ENCODE assay signal across 10 mouse cellular contexts in genomic region chr6:135340355-135341075, GRCm38 (mm10). TPM values are rescaled to one million over a fixed set of nuclear protein-coding genes. Genes with fewer than 3 reads are reported as not detected.
A peak's percentile ranks its signal among the peaks of the same experiment; 100 is the strongest.
DNase-seq lines count a peak whose midpoint lies in the region; ATAC-seq lines count a peak whose summit lies in the region.
"Had no signal": no experiment of that assay in that cellular context is flagged by ENCODE, and none has a peak within 500 bp of the region (broad histone marks: within the 10 kb centered on the region; RNA-seq: fewer than 3 reads in every experiment).

No protein-coding gene starts in this region.

- H3K27ac ChIP-seq in heart, embryonic 15.5 days, result peak overlapping the region; percentile 24
- H3K27ac ChIP-seq in limb, embryonic 13.5 days, result peak overlapping the region; percentile 48; the same call in 1 of the 2 replicates

- peaks cover 9% of the 10 kb centered on the region for H3K4me1 ChIP-seq in heart, embryonic 15.5 days (replicated peaks)
- H3K4me1 ChIP-seq in limb, embryonic 13.5 days, result peaks cover 17% of the 10 kb centered on the region

- no peaks in the 10 kb centered on the region for H3K27me3 ChIP-seq in heart, embryonic 15.5 days
- H3K27me3 ChIP-seq in limb, embryonic 13.5 days, result no peaks in the 10 kb centered on the region

- no peak overlapping the region for H3K9ac ChIP-seq in heart, embryonic 15.5 days
- H3K9ac ChIP-seq in limb, embryonic 13.5 days, result no peak overlapping the region

- no peak for ATAC-seq in heart, embryonic 15.5 days (replicated peaks; ENCODE audit: insufficient number of reproducible peaks, insufficient read depth, low FRiP score, low read depth)
- ATAC-seq in limb, embryonic 13.5 days (ENCODE audit: low FRiP score, low read depth), result no peak
- no peak for ATAC-seq in monocyte, adult 5-6 weeks (replicated peaks; ENCODE audit: insufficient number of reproducible peaks, low FRiP score, low TSS enrichment, poor library complexity, severe bottlenecking)

- peak; percentile 29 for DNase-seq in adrenal gland, adult 2 months
- no peak for DNase-seq in adrenal gland, adult 8-10 months
- DNase-seq in brain, adult 2 months (ENCODE audit: low read depth, low spot score), result peak; percentile 59
- DNase-seq in retina, postnatal 1 day, result no peak
- no peak for DNase-seq in adipocyte (ENCODE audit: low spot score)
- DNase-seq: cerebellum, adult 9-11 months had no signal

- H3K36me3 ChIP-seq in heart, embryonic 15.5 days, result no peaks in the 10 kb centered on the region
- no peaks in the 10 kb centered on the region for H3K36me3 ChIP-seq in limb, embryonic 13.5 days

- no peak overlapping the region for H3K4me2 ChIP-seq in heart, embryonic 15.5 days
- H3K4me2 ChIP-seq in limb, embryonic 13.5 days (replicated peaks), result no peak overlapping the region

- WGBS in heart, embryonic 15.5 days, result 67% methylated on average over 9 of the region's 9 CpGs
- WGBS in limb, embryonic 13.5 days, result 69% methylated on average over 9 of the region's 9 CpGs

- H3K4me3 ChIP-seq in heart, embryonic 15.5 days, result no peak overlapping the region
- no peak overlapping the region for H3K4me3 ChIP-seq in limb, embryonic 13.5 days

- no peaks in the 10 kb centered on the region for H3K9me3 ChIP-seq in heart, embryonic 15.5 days (replicated peaks)
- no peaks in the 10 kb centered on the region for H3K9me3 ChIP-seq in limb, embryonic 13.5 days

RNA-seq across cellular contexts. Expression of gene Emp1, which starts 21.8 kb away (rescaled TPM):
- 10 to 100 TPM; 24.5 to 42.8 TPM for total RNA-seq in adrenal gland, adult 2 months (2021)
- 22.8 and 25.8 TPM in 2 replicates for polyA plus RNA-seq in adrenal gland, adult 2 months (2012; rRNA removed)
- total RNA-seq in adrenal gland, adult 8-10 months (2022), result 10 to 100 TPM; 19.4 to 64.7 (median 34.7) TPM
- polyA plus RNA-seq in heart, embryonic 15.5 days (2015; fragmentation: Nextera tagmentation; extraction: Ambion mirVana), result 45.5 and 49.7 TPM in 2 replicates
- polyA plus RNA-seq in limb, embryonic 13.5 days (2015; fragmentation: Nextera tagmentation; extraction: Ambion mirVana), result 123 and 127 TPM in 2 replicates
- total RNA-seq in monocyte, adult 5-6 weeks (2017), result 4.6 to 6.1 TPM (median 5.9 TPM) in 3 replicates

RNA-seq across cellular contexts. Expression of gene Pbp2, which starts 30.3 kb away (rescaled TPM):
- not detected for total RNA-seq in adrenal gland, adult 2 months (2021)
- polyA plus RNA-seq in adrenal gland, adult 2 months (2012; rRNA removed), result not detected in 2 replicates
- total RNA-seq in adrenal gland, adult 8-10 months (2022), result not detected
- 0.10 TPM in 1 of 2 replicates, not detected in the other for polyA plus RNA-seq in heart, embryonic 15.5 days (2015; fragmentation: Nextera tagmentation; extraction: Ambion mirVana)
- 0.25 TPM in 1 of 2 replicates, not detected in the other for polyA plus RNA-seq in limb, embryonic 13.5 days (2015; fragmentation: Nextera tagmentation; extraction: Ambion mirVana)
- total RNA-seq in monocyte, adult 5-6 weeks (2017), result 0.49 TPM in 1 of 3 replicates, not detected in the others
- total RNA-seq: layer of hippocampus, adult 18-20 months had no signal

Comparison
In these comparisons a context has a peak if more than half of its experiments do, and no peak if none do; other contexts are left out.
1. DNase-seq: peak in adrenal gland, adult 2 months (single experiment) and brain, adult 2 months (single experiment); none in adrenal gland, adult 8-10 months (single experiment), retina, postnatal 1 day (single experiment) and adipocyte (single experiment).